Mouse (Mus musculus): ENCODE results near the gene Zeb2.

Zeb2 gene

DNA sequence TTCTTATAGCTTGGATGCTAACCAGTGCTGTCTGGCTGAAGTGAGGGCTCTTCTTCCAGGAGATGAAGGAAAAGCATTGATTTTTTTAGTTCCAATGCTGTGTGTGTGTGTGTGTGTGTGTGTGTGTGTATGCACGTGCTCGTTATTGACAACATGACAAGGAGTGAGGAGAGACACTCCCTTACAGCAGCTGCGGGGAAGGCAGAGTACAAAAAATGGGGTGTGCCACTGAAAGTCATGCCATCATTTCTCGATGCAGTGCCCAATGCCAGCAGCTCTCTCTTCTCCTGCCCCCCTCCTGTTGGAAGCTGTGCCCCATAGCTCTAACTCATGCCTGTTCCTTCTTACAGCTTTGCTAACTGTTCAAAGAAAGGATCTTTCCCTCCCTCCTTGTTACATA is 56.4 kb downstream of the Zeb2 start:
- no peak for DNase-seq (ENCODE audit: low spot score)

GRCm38 (mm10) chr2:45060202-45060601 is 57.0 kb downstream of the Zeb2 start:
- no peak for DNase-seq (ENCODE audit: low spot score)

GRCm38 (mm10) chr2:45059599-45059998 is 57.6 kb downstream of the Zeb2 start:
- DNase-seq (ENCODE audit: low spot score), result no peak

DNA sequence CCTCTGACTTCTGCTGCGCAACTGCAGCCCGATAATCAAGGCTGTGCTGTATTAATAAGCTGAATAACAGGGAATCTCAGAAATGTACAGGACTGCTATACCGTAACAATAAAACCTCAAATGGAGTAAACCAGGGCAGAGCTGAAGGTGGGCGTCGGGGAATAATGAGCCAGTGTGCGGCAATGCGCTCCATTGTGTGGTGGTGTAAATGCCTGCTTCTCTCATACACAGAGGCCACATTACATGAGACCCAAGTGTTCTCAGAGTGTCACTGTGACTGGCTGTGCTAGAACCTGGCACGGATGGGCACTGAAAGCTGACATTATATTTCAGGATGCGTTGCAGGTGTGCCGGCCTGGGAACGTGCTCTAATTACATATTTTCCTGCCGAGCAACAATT is 58.2 kb downstream of the Zeb2 start:
- DNase-seq (ENCODE audit: low spot score), result no peak

DNA sequence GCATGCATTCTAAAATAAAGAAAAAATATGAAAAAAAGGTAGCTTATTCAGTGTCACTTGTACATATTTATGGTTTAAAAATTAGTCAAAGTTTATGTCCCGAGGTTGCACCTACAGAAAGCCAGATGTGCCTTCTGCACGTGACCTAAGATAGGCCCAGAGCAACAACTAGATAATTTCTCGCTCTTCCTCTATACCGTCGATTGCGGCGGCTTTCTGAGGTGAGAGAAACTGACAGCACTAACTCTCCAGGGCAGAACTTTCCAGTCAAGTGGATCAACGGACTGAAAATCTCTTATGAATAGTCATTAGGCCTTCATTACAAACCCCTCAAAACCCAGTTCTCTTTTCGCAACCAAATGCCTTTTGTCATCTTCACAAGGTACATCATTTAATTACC is 59.0 kb downstream of the Zeb2 start:
- no peak for DNase-seq (ENCODE audit: low spot score)

- DNase-seq (ENCODE audit: low spot score), result no peak
Measured at GRCm38 (mm10) chr2:45056856-45057562, 60.2 kb downstream of the Zeb2 start.

GRCm38 (mm10) chr2:45055926-45056325 is 61.3 kb downstream of the Zeb2 start:
- peak; percentile 88 for DNase-seq (ENCODE audit: low spot score)

- DNase-seq (ENCODE audit: low spot score), result no peak
Measured at GRCm38 (mm10) chr2:45055034-45055615, 62.1 kb downstream of the Zeb2 start.

GRCm38 (mm10) chr2:45054070-45055025 is 62.8 kb downstream of the Zeb2 start:
- no peak for DNase-seq (ENCODE audit: low spot score)

DNA sequence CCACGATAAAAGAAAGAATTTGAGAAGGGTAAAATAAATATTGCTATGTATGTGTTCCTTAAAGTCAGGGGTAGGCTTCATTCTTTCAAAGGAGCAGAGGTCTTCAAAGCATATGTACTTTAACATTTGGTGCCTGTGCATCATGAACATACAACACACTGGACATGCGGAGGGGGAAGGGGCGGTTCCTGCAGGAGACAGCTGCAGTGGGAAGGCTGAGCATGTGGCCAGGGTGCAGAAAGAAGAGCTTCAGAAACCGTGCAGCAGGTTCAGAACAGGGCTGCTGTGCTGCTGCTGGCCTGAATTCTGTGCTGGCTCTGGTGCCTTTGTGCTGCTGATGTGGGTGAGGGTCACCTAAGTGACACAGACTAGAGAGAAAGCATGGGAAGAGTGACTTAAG is 64.6 kb downstream of the Zeb2 start:
- DNase-seq (ENCODE audit: low spot score), result no peak

DNA sequence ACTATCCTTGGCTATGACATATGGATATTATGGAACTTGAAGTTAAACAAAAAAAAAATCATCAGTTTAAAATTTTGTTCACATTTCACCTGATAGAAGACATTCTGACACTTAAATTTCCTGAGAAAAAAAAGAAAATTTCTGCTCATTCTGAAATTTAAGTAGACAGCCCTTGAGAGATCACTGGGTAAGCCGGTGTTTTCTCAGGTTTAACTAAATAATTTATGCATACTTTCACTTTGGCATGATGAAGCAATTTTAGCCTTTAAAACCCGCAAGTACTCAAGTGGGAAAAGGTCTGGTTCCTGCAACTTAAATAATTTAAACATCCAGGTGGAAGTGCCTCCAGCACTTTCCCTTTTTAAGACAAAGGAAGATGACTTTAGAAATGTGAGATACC is 65.9 kb downstream of the Zeb2 start:
- no peak for DNase-seq (ENCODE audit: low spot score)

DNA sequence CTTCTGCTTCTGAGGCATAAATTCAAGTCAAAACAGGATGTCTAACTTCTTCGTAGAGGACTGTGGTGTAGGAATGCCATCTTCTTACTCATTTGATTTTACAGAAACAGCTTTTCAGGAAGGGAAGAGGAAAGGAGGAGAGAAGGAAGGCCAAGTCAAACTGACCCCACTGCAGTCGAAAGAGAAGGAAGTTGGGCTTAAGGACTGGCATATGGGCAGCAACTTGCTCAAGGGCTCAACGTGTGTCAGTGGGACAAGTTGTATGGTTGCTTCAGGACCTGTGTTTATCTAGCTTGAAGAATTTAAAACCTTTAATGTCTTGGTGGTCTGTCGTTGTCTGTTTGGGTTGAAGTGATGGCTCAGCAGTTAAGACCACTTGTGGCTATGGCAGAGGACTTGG is 67.3 kb downstream of the Zeb2 start:
- DNase-seq (ENCODE audit: low spot score), result no peak

DNA sequence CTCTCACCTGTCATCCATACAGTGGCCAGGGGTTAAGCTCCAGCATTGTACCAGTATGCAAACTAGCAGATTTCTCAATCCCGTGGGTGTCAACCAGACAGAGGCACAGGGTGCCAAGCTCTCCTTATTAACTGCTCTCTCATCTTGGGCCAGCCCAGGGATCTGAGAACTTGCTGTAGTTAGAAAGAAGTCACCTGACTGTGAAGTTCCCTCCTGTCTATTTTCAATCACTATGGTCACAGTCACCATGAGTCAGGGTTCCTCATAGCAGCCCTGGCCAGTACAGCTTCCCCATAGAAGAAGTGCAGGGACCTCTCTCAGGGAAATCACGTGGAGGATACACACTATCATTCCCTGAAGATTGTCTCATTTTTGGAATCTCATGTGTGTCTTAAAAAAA is 67.9 kb downstream of the Zeb2 start:
- no peak for DNase-seq (ENCODE audit: low spot score)

DNA sequence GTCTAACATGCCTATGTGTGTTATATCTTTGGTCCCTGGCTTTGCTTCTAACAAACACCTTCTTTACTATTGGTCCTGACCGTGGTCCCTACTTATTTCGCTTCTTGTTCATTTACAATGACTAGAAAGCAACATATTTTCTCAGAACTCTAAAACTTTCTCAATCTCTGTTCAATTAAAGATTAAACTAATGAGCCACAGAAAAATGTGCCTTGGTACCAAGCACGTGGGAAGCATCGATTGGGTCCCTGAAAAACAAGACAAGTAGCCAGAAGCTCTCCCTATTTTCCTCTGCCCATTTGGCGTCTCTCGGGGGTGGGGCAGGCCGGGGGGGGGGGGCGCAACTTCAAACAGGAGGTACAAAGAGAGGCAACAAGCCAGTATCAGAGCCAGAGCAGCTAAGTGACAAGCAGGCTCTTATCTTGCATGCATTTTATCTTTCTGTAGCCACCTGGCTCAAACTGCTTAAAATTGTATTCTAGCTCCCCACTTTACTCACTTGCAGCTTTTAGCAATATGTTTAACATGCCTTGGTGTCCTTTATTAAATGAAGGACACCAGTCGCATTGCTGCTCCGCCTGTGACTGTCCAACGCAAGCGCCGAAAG is 76.4 kb downstream of the Zeb2 start:
- DNase-seq (ENCODE audit: low spot score), result peak; percentile 82

GRCm38 (mm10) chr2:45039503-45039902 is 77.7 kb downstream of the Zeb2 start:
- DNase-seq (ENCODE audit: low spot score), result no peak

DNA sequence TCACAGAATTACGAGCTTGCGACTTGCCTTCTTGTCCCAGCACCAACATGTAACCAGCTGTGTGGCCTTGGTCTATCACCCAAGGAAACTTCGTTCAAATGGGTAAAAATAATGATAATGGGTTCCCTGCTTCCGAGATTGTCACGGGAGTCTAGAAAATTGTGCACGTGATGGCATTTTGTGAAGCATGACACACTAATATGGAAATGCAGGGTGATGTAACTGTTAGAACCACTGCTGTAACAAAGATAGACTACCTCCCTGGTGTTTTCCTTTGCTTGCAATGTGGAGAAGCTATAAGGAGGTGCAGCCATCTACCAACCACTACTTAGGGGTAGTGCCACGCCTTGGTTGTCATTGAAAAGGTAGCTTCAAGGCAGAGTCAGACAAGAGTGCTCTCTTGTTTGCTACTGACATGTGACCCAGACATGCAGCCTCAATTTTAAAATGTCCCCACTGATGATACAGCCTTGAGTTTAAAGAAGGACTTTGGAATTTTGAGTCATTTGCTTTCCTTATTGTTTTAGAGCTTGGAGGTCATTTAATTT is 89.0 kb downstream of the Zeb2 start:
- DNase-seq (ENCODE audit: low spot score), result no peak

GRCm38 (mm10) chr2:45017186-45017800 is 99.9 kb downstream of the Zeb2 start:
- no peak for DNase-seq (ENCODE audit: low spot score)

DNA sequence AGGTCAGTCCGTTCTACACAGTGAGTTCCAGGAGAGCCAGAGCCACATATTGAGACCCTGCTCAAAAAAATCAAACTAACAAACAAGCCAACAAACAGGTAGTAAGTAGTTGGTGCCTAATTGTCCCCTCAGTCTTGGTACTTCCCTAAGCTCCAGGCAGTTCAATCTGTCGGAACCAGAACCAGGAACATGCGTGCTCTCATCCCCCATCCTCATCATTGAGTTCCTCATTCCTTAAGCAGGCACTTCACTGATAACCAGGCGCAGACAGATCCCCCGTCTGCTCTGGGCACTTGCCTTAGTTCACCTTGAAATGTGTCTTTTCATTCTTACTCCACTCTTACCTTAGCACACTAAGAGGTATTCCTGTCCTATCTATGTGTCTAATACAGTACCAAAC is 103.9 kb downstream of the Zeb2 start:
- no peak for DNase-seq (ENCODE audit: low spot score)

- no peak for DNase-seq (ENCODE audit: low spot score)
Measured at GRCm38 (mm10) chr2:45012676-45013075, 104.5 kb downstream of the Zeb2 start.

- DNase-seq (ENCODE audit: low spot score), result no peak
Measured at GRCm38 (mm10) chr2:45010701-45011100, 106.5 kb downstream of the Zeb2 start.

- DNase-seq (ENCODE audit: low spot score), result no peak
Measured at GRCm38 (mm10) chr2:44999906-45000305, 117.3 kb downstream of the Zeb2 start.

- no peak for DNase-seq (ENCODE audit: low spot score)
Measured at GRCm38 (mm10) chr2:44998710-44999109, 118.5 kb downstream of the Zeb2 start.
